Mouse (Mus musculus): ENCODE measurements around the gene Olfr1138. TPM values are rescaled to one million over a fixed set of nuclear protein-coding genes. Genes with fewer than 3 reads are reported as not detected.

Gene Olfr1138
- polyA plus RNA-seq (2014; fragmentation: Nextera tagmentation; extraction: Ambion mirVana): not detected in 2 replicates

DNA sequence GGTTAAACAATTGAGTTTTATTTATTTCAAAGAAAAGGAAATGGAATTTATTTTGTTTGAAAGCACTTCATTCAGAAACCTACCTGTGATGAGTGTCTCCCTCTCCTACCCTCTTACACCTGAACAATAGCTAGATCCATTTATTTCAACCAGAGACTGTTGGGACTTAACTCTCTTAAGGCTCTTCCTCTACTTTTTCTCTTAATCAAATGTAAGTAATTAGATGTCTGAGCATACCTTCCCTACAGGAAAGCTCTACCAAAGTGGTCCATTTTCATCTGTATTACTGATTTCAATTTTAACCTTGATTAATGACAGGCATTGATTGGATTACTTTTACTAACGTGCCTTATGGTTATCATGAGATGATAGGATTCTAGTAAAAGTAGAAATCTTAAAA, at the start of gene Olfr1138:
Olfr1138 (minus strand) TSS at position 101 of the 400 bp plus-strand sequence.
- 83% methylated on average over 1 of the region's 1 CpGs for WGBS
- H3K36me3 ChIP-seq (ENCODE audit: control insufficient read depth, insufficient read depth, low read length): no peaks in the 10 kb centered on the region
- no peaks in the 10 kb centered on the region for H3K27me3 ChIP-seq (ENCODE audit: control insufficient read depth, insufficient read depth, low read length)
- no peaks in the 10 kb centered on the region for H3K9me3 ChIP-seq (ENCODE audit: control insufficient read depth, low read length)
- ATAC-seq (ENCODE audit: low FRiP score, low TSS enrichment): no peak
- no peak within 1 kb of the TSS for H3K4me2 ChIP-seq (replicated peaks; ENCODE audit: low read depth, low read length)
- H3K4me3 ChIP-seq (ENCODE audit: low read length): no peak within 1 kb of the TSS
- no peak within 1 kb of the TSS for H3K9ac ChIP-seq (ENCODE audit: low read depth, low read length)
- no peak within 1 kb of the TSS for H3K27ac ChIP-seq (ENCODE audit: low read depth, low read length)
- no peaks in the 10 kb centered on the region for H3K4me1 ChIP-seq (ENCODE audit: control insufficient read depth, insufficient read depth, low read length)

DNA sequence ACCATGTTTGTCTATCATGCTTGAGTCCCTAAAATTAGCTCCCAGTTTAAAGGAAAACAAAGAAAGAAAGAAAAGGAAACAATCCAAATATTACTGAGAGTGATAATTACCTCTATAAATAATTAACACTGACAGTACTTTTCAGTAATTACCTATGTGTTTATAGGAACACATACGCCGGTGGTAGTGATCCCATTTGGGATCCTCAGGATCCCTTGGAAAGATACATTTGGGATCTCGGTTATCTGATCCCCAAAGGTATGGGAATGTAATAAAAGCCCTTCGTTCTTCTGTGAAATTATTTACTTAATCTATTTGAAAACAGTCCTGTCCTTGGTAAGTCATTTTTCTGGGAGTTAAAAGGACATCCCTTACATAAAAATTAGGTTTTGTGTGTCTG, 39.4 kb upstream of the Olfr1138 start, which contains the start of gene Olfr152:
Olfr152 (plus strand) TSS at position 301 of the 400 bp plus-strand sequence.
- no peaks in the 10 kb centered on the region for H3K27me3 ChIP-seq (ENCODE audit: control insufficient read depth, insufficient read depth, low read length)
- ATAC-seq (ENCODE audit: low FRiP score, low TSS enrichment): no peak
- H3K36me3 ChIP-seq (ENCODE audit: control insufficient read depth, insufficient read depth, low read length): no peaks in the 10 kb centered on the region
- H3K27ac ChIP-seq (ENCODE audit: low read depth, low read length): no peak within 1 kb of the TSS
- H3K4me3 ChIP-seq (ENCODE audit: low read length): no peak within 1 kb of the TSS
- no peak within 1 kb of the TSS for H3K9ac ChIP-seq (ENCODE audit: low read depth, low read length)
- 84% methylated on average over 4 of the region's 4 CpGs for WGBS
- no peaks in the 10 kb centered on the region for H3K4me1 ChIP-seq (ENCODE audit: control insufficient read depth, insufficient read depth, low read length)
- H3K4me2 ChIP-seq (replicated peaks; ENCODE audit: low read depth, low read length): no peak within 1 kb of the TSS
- no peaks in the 10 kb centered on the region for H3K9me3 ChIP-seq (ENCODE audit: control insufficient read depth, low read length)

DNA sequence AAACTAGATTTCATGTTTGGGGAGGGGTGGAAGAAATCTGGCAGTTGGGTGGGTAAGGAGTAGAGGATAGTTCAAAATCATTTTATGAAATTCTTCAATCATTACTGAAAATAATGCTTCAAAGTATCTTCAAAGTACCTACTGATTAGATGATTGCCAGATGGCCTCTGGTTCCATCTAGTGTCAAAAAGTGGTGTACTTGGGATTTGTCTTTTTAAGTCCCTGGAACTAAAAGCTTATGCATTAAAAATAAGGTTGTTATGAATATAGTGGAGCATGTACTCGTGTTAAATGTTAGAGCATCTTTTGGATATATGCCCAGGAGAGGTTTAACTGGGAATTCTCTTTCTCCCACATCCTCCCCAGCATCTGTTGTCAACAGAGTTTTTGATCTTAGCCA, 36.4 kb upstream of the Olfr1138 start:
- ATAC-seq (ENCODE audit: low FRiP score, low TSS enrichment): no peak
- H3K4me2 ChIP-seq (replicated peaks; ENCODE audit: low read depth, low read length): no peak overlapping the region
- H3K27ac ChIP-seq (ENCODE audit: low read depth, low read length): no peak overlapping the region
- no peaks in the 10 kb centered on the region for H3K9me3 ChIP-seq (ENCODE audit: control insufficient read depth, low read length)
- H3K4me3 ChIP-seq (ENCODE audit: low read length): no peak overlapping the region
- no peaks in the 10 kb centered on the region for H3K36me3 ChIP-seq (ENCODE audit: control insufficient read depth, insufficient read depth, low read length)
- no peak overlapping the region for H3K9ac ChIP-seq (ENCODE audit: low read depth, low read length)
- H3K4me1 ChIP-seq (ENCODE audit: control insufficient read depth, insufficient read depth, low read length): no peaks in the 10 kb centered on the region
- WGBS: 62% methylated on average over 1 of the region's 1 CpGs
- no peaks in the 10 kb centered on the region for H3K27me3 ChIP-seq (ENCODE audit: control insufficient read depth, insufficient read depth, low read length)

DNA sequence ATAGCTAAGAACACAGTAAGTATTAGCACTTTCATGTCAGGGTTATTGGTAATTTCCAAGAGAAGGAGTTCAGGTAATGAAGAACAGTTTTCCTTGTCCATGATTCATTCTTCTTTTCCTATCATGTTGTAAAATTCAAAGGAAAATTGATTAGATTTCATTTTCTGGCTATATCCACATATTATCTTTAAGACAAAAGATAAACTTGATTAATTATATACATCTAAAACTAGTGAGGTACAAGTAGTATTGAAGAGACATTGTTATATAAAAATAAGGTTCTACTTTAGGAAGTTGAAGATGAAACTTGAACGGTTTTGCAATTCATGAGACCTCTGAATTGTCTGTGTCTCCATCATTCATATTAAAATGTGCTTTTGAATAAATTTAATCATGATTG, 14.1 kb upstream of the Olfr1138 start, which contains the start of gene Olfr1141:
Olfr1141 (minus strand) TSS at position 101 of the 400 bp plus-strand sequence.
- no peak for ATAC-seq (ENCODE audit: low FRiP score, low TSS enrichment)
- WGBS: 76% methylated on average over 1 of the region's 1 CpGs
- H3K27me3 ChIP-seq (ENCODE audit: control insufficient read depth, insufficient read depth, low read length): no peaks in the 10 kb centered on the region
- H3K9me3 ChIP-seq (ENCODE audit: control insufficient read depth, low read length): no peaks in the 10 kb centered on the region
- no peaks in the 10 kb centered on the region for H3K36me3 ChIP-seq (ENCODE audit: control insufficient read depth, insufficient read depth, low read length)
- H3K9ac ChIP-seq (ENCODE audit: low read depth, low read length): no peak within 1 kb of the TSS
- H3K4me1 ChIP-seq (ENCODE audit: control insufficient read depth, insufficient read depth, low read length): no peaks in the 10 kb centered on the region
- H3K4me2 ChIP-seq (replicated peaks; ENCODE audit: low read depth, low read length): no peak within 1 kb of the TSS
- H3K4me3 ChIP-seq (ENCODE audit: low read length): no peak within 1 kb of the TSS
- H3K27ac ChIP-seq (ENCODE audit: low read depth, low read length): no peak within 1 kb of the TSS

DNA sequence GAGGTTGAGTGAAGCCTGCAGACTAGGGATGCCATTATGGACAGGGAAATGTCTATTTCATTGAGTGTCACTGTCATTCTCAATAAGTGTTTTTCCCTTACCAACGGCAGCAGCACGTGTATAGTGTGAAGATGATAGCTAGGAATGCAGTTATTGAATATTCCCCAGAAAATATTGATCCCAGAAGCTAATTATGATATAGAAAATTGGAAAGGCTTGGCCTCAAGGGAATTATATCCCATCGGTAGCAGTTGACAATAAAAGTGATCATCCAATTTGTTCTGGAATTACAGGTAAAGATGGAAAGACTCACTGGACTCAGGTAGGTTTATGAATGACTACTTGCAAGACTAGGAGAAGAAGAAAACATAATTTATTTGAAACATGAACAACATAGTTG, 3.7 kb upstream of the Olfr1138 start, which contains the start of gene Olfr1140:
Olfr1140 (plus strand) TSS at position 301 of the 400 bp plus-strand sequence.
- no peak within 1 kb of the TSS for H3K4me3 ChIP-seq (ENCODE audit: low read length)
- H3K36me3 ChIP-seq (ENCODE audit: control insufficient read depth, insufficient read depth, low read length): no peaks in the 10 kb centered on the region
- no peak for ATAC-seq (ENCODE audit: low FRiP score, low TSS enrichment)
- no peaks in the 10 kb centered on the region for H3K27me3 ChIP-seq (ENCODE audit: control insufficient read depth, insufficient read depth, low read length)
- H3K4me1 ChIP-seq (ENCODE audit: control insufficient read depth, insufficient read depth, low read length): no peaks in the 10 kb centered on the region
- WGBS: 69% methylated on average over 3 of the region's 3 CpGs
- no peak within 1 kb of the TSS for H3K9ac ChIP-seq (ENCODE audit: low read depth, low read length)
- H3K4me2 ChIP-seq (replicated peaks; ENCODE audit: low read depth, low read length): no peak within 1 kb of the TSS
- no peaks in the 10 kb centered on the region for H3K9me3 ChIP-seq (ENCODE audit: control insufficient read depth, low read length)
- no peak within 1 kb of the TSS for H3K27ac ChIP-seq (ENCODE audit: low read depth, low read length)

DNA sequence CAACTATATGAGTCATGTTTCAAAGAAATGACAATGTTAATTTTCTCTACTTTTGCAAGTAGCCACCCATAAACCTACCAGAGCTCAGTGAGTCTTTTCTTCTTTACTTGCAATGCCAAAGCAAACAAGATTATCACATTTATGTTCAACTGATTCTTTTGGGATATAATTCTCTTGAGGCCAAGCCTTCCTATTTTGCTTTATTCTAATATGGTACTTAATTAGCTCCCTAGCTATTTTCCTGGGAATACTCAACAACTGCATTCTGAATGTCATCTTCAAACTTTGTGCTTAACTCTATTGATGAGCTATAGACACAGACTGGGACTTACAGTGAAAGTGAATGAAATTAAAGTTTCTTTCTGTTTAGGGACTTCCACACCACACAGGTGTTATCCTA, 26.7 kb downstream of the Olfr1138 start, which contains the start of gene Olfr1137:
Olfr1137 (minus strand) TSS at position 101 of the 400 bp plus-strand sequence.
- Histone ChIP-seq H3K4me3 (ENCODE audit: low read length) (no peak within 1 kb of the TSS), H3K27me3 (ENCODE audit: control insufficient read depth, insufficient read depth, low read length) (no peaks in the 10 kb centered on the region), H3K36me3 (ENCODE audit: control insufficient read depth, insufficient read depth, low read length) (no peaks in the 10 kb centered on the region), H3K9me3 (ENCODE audit: control insufficient read depth, low read length) (no peaks in the 10 kb centered on the region), H3K4me1 (ENCODE audit: control insufficient read depth, insufficient read depth, low read length) (no peaks in the 10 kb centered on the region), H3K4me2 (replicated peaks; ENCODE audit: low read depth, low read length) (no peak within 1 kb of the TSS), H3K27ac (ENCODE audit: low read depth, low read length) (no peak within 1 kb of the TSS), H3K9ac (ENCODE audit: low read depth, low read length) (no peak within 1 kb of the TSS)
- no peak for ATAC-seq (ENCODE audit: low FRiP score, low TSS enrichment)

DNA sequence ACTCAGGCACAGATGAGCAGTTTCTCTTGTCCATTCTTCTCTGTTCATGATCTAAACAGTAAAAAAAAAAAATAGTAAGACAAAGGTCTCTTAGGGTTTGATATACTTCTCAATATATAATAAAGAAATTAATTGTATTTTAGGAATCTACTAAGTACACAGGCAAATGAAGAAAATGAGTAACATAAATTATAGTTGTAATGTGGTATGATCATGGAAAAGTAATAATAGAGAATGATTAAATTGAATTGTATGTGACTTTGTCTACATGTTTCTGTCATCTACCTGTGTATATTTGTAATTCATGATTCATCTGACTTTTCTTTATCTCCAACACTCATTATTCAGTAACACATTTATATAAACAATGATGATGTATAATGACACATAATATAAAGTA, 45.9 kb downstream of the Olfr1138 start, which contains the start of gene Olfr1136:
Olfr1136 (minus strand) TSS at position 101 of the 400 bp plus-strand sequence.
- H3K4me3 ChIP-seq (ENCODE audit: low read length): no peak within 1 kb of the TSS
- no peak within 1 kb of the TSS for H3K9ac ChIP-seq (ENCODE audit: low read depth, low read length)
- H3K27ac ChIP-seq (ENCODE audit: low read depth, low read length): no peak within 1 kb of the TSS
- no peaks in the 10 kb centered on the region for H3K27me3 ChIP-seq (ENCODE audit: control insufficient read depth, insufficient read depth, low read length)
- H3K36me3 ChIP-seq (ENCODE audit: control insufficient read depth, insufficient read depth, low read length): no peaks in the 10 kb centered on the region
- H3K4me2 ChIP-seq (replicated peaks; ENCODE audit: low read depth, low read length): no peak within 1 kb of the TSS
- no peak for ATAC-seq (ENCODE audit: low FRiP score, low TSS enrichment)
- H3K4me1 ChIP-seq (ENCODE audit: control insufficient read depth, insufficient read depth, low read length): no peaks in the 10 kb centered on the region
- no peaks in the 10 kb centered on the region for H3K9me3 ChIP-seq (ENCODE audit: control insufficient read depth, low read length)

Other genes starting within 250 kb of the Olfr1138 start
- gene Pramel7, start 242.9 kb downstream of the Olfr1138 start, polyA plus RNA-seq (2014; fragmentation: Nextera tagmentation; extraction: Ambion mirVana): not detected in 2 replicates
- gene Pramel6, start 233.4 kb downstream of the Olfr1138 start, polyA plus RNA-seq (2014; fragmentation: Nextera tagmentation; extraction: Ambion mirVana): not detected in 2 replicates
- not detected in 2 replicates for gene Olfr153, start 208.2 kb downstream of the Olfr1138 start, polyA plus RNA-seq (2014; fragmentation: Nextera tagmentation; extraction: Ambion mirVana)
- gene Olfr1128, start 194.4 kb downstream of the Olfr1138 start, polyA plus RNA-seq (2014; fragmentation: Nextera tagmentation; extraction: Ambion mirVana): not detected in 2 replicates
- not detected in 2 replicates for gene Olfr1129, start 166.1 kb downstream of the Olfr1138 start, polyA plus RNA-seq (2014; fragmentation: Nextera tagmentation; extraction: Ambion mirVana)
- not detected in 2 replicates for gene Olfr1130, start 133.8 kb downstream of the Olfr1138 start, polyA plus RNA-seq (2014; fragmentation: Nextera tagmentation; extraction: Ambion mirVana)
- gene Olfr1131, start 112.9 kb downstream of the Olfr1138 start, polyA plus RNA-seq (2014; fragmentation: Nextera tagmentation; extraction: Ambion mirVana): not detected in 2 replicates
- gene Olfr1132, start 102.4 kb downstream of the Olfr1138 start, polyA plus RNA-seq (2014; fragmentation: Nextera tagmentation; extraction: Ambion mirVana): not detected in 2 replicates
- gene Olfr1133, start 92.6 kb downstream of the Olfr1138 start, polyA plus RNA-seq (2014; fragmentation: Nextera tagmentation; extraction: Ambion mirVana): not detected in 2 replicates
- not detected in 2 replicates for gene Olfr1134, start 81.5 kb downstream of the Olfr1138 start, polyA plus RNA-seq (2014; fragmentation: Nextera tagmentation; extraction: Ambion mirVana)
- not detected in 2 replicates for gene Olfr1135, start 66.3 kb downstream of the Olfr1138 start, polyA plus RNA-seq (2014; fragmentation: Nextera tagmentation; extraction: Ambion mirVana)
- not detected in 2 replicates for gene Olfr1136, start 46.0 kb downstream of the Olfr1138 start, polyA plus RNA-seq (2014; fragmentation: Nextera tagmentation; extraction: Ambion mirVana)
- not detected in 2 replicates for gene Olfr1137, start 26.8 kb downstream of the Olfr1138 start, polyA plus RNA-seq (2014; fragmentation: Nextera tagmentation; extraction: Ambion mirVana)
- gene Olfr1140, start 3.8 kb upstream of the Olfr1138 start, polyA plus RNA-seq (2014; fragmentation: Nextera tagmentation; extraction: Ambion mirVana): not detected in 2 replicates
- gene Olfr1141, start 14.0 kb upstream of the Olfr1138 start, polyA plus RNA-seq (2014; fragmentation: Nextera tagmentation; extraction: Ambion mirVana): not detected in 2 replicates
- gene Olfr152, start 39.5 kb upstream of the Olfr1138 start, polyA plus RNA-seq (2014; fragmentation: Nextera tagmentation; extraction: Ambion mirVana): not detected in 2 replicates
- gene Olfr1143, start 60.6 kb upstream of the Olfr1138 start, polyA plus RNA-seq (2014; fragmentation: Nextera tagmentation; extraction: Ambion mirVana): not detected in 2 replicates
- gene Olfr1145, start 69.8 kb upstream of the Olfr1138 start, polyA plus RNA-seq (2014; fragmentation: Nextera tagmentation; extraction: Ambion mirVana): not detected in 2 replicates
- not detected in 2 replicates for gene Olfr1148, start 90.6 kb upstream of the Olfr1138 start, polyA plus RNA-seq (2014; fragmentation: Nextera tagmentation; extraction: Ambion mirVana)
- gene Olfr1150-ps1, start 104.0 kb upstream of the Olfr1138 start, polyA plus RNA-seq (2014; fragmentation: Nextera tagmentation; extraction: Ambion mirVana): not detected in 2 replicates
- gene Olfr1151, start 115.9 kb upstream of the Olfr1138 start, polyA plus RNA-seq (2014; fragmentation: Nextera tagmentation; extraction: Ambion mirVana): not detected in 2 replicates
- not detected in 2 replicates for gene Olfr1152, start 126.5 kb upstream of the Olfr1138 start, polyA plus RNA-seq (2014; fragmentation: Nextera tagmentation; extraction: Ambion mirVana)
- gene Olfr1153, start 155.0 kb upstream of the Olfr1138 start, polyA plus RNA-seq (2014; fragmentation: Nextera tagmentation; extraction: Ambion mirVana): not detected in 2 replicates
- not detected in 2 replicates for gene Olfr1154, start 165.2 kb upstream of the Olfr1138 start, polyA plus RNA-seq (2014; fragmentation: Nextera tagmentation; extraction: Ambion mirVana)
- not detected in 2 replicates for gene Olfr1155, start 205.2 kb upstream of the Olfr1138 start, polyA plus RNA-seq (2014; fragmentation: Nextera tagmentation; extraction: Ambion mirVana)
- not detected in 2 replicates for gene Olfr1156, start 213.1 kb upstream of the Olfr1138 start, polyA plus RNA-seq (2014; fragmentation: Nextera tagmentation; extraction: Ambion mirVana)
- not detected in 2 replicates for gene Olfr1157, start 228.3 kb upstream of the Olfr1138 start, polyA plus RNA-seq (2014; fragmentation: Nextera tagmentation; extraction: Ambion mirVana)
- gene Olfr74, start 234.7 kb upstream of the Olfr1138 start, polyA plus RNA-seq (2014; fragmentation: Nextera tagmentation; extraction: Ambion mirVana): not detected in 2 replicates

Measured in kidney, embryonic 14.5 days (tissue).